Mouse (Mus musculus): ENCODE results near the gene Car10. TPM values are rescaled to one million over a fixed set of nuclear protein-coding genes. Genes with fewer than 3 reads are reported as not detected.

Gene Car10
- total RNA-seq, 1 experiment from 2014 or later = not detected

GRCm38 (mm10) chr11:93141727-93142126 lies 43.9 kb downstream of the Car10 start:
- no peak for ATAC-seq (ENCODE audit: extremely low read depth, insufficient number of reproducible peaks, low FRiP score, poor library complexity, severe bottlenecking)

- ATAC-seq (ENCODE audit: extremely low read depth, insufficient number of reproducible peaks, low FRiP score, poor library complexity, severe bottlenecking) = no peak
Observed at GRCm38 (mm10) chr11:93144544-93144943, 46.7 kb downstream of the Car10 start.

GRCm38 (mm10) chr11:93154910-93155309 lies 57.1 kb downstream of the Car10 start:
- no peak for ATAC-seq (ENCODE audit: extremely low read depth, insufficient number of reproducible peaks, low FRiP score, poor library complexity, severe bottlenecking)

GRCm38 (mm10) chr11:93172430-93172829 lies 74.6 kb downstream of the Car10 start:
- ATAC-seq (ENCODE audit: extremely low read depth, insufficient number of reproducible peaks, low FRiP score, poor library complexity, severe bottlenecking) = no peak

- no peak for ATAC-seq (ENCODE audit: extremely low read depth, insufficient number of reproducible peaks, low FRiP score, poor library complexity, severe bottlenecking)
Observed at GRCm38 (mm10) chr11:93173533-93174308, 75.9 kb downstream of the Car10 start.

- ATAC-seq (ENCODE audit: extremely low read depth, insufficient number of reproducible peaks, low FRiP score, poor library complexity, severe bottlenecking) = no peak
Observed at GRCm38 (mm10) chr11:93185477-93185876, 87.6 kb downstream of the Car10 start.

- no peak for ATAC-seq (ENCODE audit: extremely low read depth, insufficient number of reproducible peaks, low FRiP score, poor library complexity, severe bottlenecking)
Observed at GRCm38 (mm10) chr11:93186163-93186562, 88.3 kb downstream of the Car10 start.

- ATAC-seq (ENCODE audit: extremely low read depth, insufficient number of reproducible peaks, low FRiP score, poor library complexity, severe bottlenecking) = no peak
Observed at GRCm38 (mm10) chr11:93188621-93189020, 90.8 kb downstream of the Car10 start.

- no peak for ATAC-seq (ENCODE audit: extremely low read depth, insufficient number of reproducible peaks, low FRiP score, poor library complexity, severe bottlenecking)
Observed at GRCm38 (mm10) chr11:93200046-93200445, 102.2 kb downstream of the Car10 start.

GRCm38 (mm10) chr11:93217457-93217856 lies 119.6 kb downstream of the Car10 start:
- ATAC-seq (ENCODE audit: extremely low read depth, insufficient number of reproducible peaks, low FRiP score, poor library complexity, severe bottlenecking) = no peak

- ATAC-seq (ENCODE audit: extremely low read depth, insufficient number of reproducible peaks, low FRiP score, poor library complexity, severe bottlenecking) = no peak
Observed at GRCm38 (mm10) chr11:93230057-93230456, 132.2 kb downstream of the Car10 start.

- ATAC-seq (ENCODE audit: extremely low read depth, insufficient number of reproducible peaks, low FRiP score, poor library complexity, severe bottlenecking) = no peak
Observed at GRCm38 (mm10) chr11:93249771-93250265, 152.0 kb downstream of the Car10 start.

GRCm38 (mm10) chr11:93251766-93252165 lies 153.9 kb downstream of the Car10 start:
- ATAC-seq (ENCODE audit: extremely low read depth, insufficient number of reproducible peaks, low FRiP score, poor library complexity, severe bottlenecking) = no peak

- no peak for ATAC-seq (ENCODE audit: extremely low read depth, insufficient number of reproducible peaks, low FRiP score, poor library complexity, severe bottlenecking)
Observed at GRCm38 (mm10) chr11:93263979-93264378, 166.2 kb downstream of the Car10 start.

- ATAC-seq (ENCODE audit: extremely low read depth, insufficient number of reproducible peaks, low FRiP score, poor library complexity, severe bottlenecking) = no peak
Observed at GRCm38 (mm10) chr11:93272016-93272415, 174.2 kb downstream of the Car10 start.

- ATAC-seq (ENCODE audit: extremely low read depth, insufficient number of reproducible peaks, low FRiP score, poor library complexity, severe bottlenecking) = no peak
Observed at GRCm38 (mm10) chr11:93273906-93274305, 176.1 kb downstream of the Car10 start.

- no peak for ATAC-seq (ENCODE audit: extremely low read depth, insufficient number of reproducible peaks, low FRiP score, poor library complexity, severe bottlenecking)
Observed at GRCm38 (mm10) chr11:93293661-93294060, 195.8 kb downstream of the Car10 start.

GRCm38 (mm10) chr11:93309981-93310380 lies 212.2 kb downstream of the Car10 start:
- ATAC-seq (ENCODE audit: extremely low read depth, insufficient number of reproducible peaks, low FRiP score, poor library complexity, severe bottlenecking) = no peak

- no peak for ATAC-seq (ENCODE audit: extremely low read depth, insufficient number of reproducible peaks, low FRiP score, poor library complexity, severe bottlenecking)
Observed at GRCm38 (mm10) chr11:93337756-93338155, 239.9 kb downstream of the Car10 start.

GRCm38 (mm10) chr11:93343961-93344360 lies 246.1 kb downstream of the Car10 start:
- ATAC-seq (ENCODE audit: extremely low read depth, insufficient number of reproducible peaks, low FRiP score, poor library complexity, severe bottlenecking) = no peak

- no peak for ATAC-seq (ENCODE audit: extremely low read depth, insufficient number of reproducible peaks, low FRiP score, poor library complexity, severe bottlenecking)
Observed at GRCm38 (mm10) chr11:93344869-93345268, 247.0 kb downstream of the Car10 start.

Measured in neutrophil, adult 5-6 weeks (primary cell).